Mouse (Mus musculus): ENCODE results near the gene Sept11.

Gene Sept11

GRCm38 (mm10) chr5:93172536-93172935 lies 79.3 kb downstream of the Sept11 start:
- DNase-seq (ENCODE audit: low spot score in 2 of 2): no peak

GRCm38 (mm10) chr5:93174675-93175074 lies 81.4 kb downstream of the Sept11 start:
- no peak for DNase-seq (ENCODE audit: low spot score in 2 of 2)

GRCm38 (mm10) chr5:93178616-93179015 lies 85.4 kb downstream of the Sept11 start:
- DNase-seq (ENCODE audit: low spot score in 2 of 2): no peak

- DNase-seq (ENCODE audit: low spot score in 2 of 2): no peak
Measured at GRCm38 (mm10) chr5:93180252-93180651, 87.0 kb downstream of the Sept11 start.

- DNase-seq (ENCODE audit: low spot score in 2 of 2): no peak
Measured at GRCm38 (mm10) chr5:93183311-93183710, 90.1 kb downstream of the Sept11 start.

- DNase-seq (ENCODE audit: low spot score in 2 of 2): no peak
Measured at GRCm38 (mm10) chr5:93184548-93184947, 91.3 kb downstream of the Sept11 start.

GRCm38 (mm10) chr5:93189607-93190006 lies 96.4 kb downstream of the Sept11 start:
- no peak for DNase-seq (ENCODE audit: low spot score in 2 of 2)

GRCm38 (mm10) chr5:93190428-93190827 lies 97.2 kb downstream of the Sept11 start:
- DNase-seq (ENCODE audit: low spot score in 2 of 2): no peak

- no peak for DNase-seq (ENCODE audit: low spot score in 2 of 2)
Measured at GRCm38 (mm10) chr5:93198232-93198631, 105.0 kb downstream of the Sept11 start.

- DNase-seq (ENCODE audit: low spot score in 2 of 2): no peak
Measured at GRCm38 (mm10) chr5:93201181-93201580, 107.9 kb downstream of the Sept11 start.

GRCm38 (mm10) chr5:93205371-93206108 lies 112.3 kb downstream of the Sept11 start:
- peak in 1 of 2 experiments; percentile 25 for DNase-seq (ENCODE audit: low spot score in 2 of 2)

GRCm38 (mm10) chr5:93206109-93207005 lies 113.1 kb downstream of the Sept11 start, which contains the start of the genes Ccni and 2010109A12Rik:
TSS of gene Ccni (minus strand) at chr5:93206495.
TSS of gene 2010109A12Rik (plus strand) at chr5:93206518.
- peak; percentile 96 to 97 for DNase-seq (ENCODE audit: low spot score in 2 of 2)

- peak in 1 of 2 experiments; percentile 31 for DNase-seq (ENCODE audit: low spot score in 2 of 2)
Measured at GRCm38 (mm10) chr5:93207006-93207348, 113.7 kb downstream of the Sept11 start.

- DNase-seq (ENCODE audit: low spot score in 2 of 2): no peak
Measured at GRCm38 (mm10) chr5:93207555-93207954, 114.3 kb downstream of the Sept11 start.

GRCm38 (mm10) chr5:93218375-93218774 lies 125.1 kb downstream of the Sept11 start:
- no peak for DNase-seq (ENCODE audit: low spot score in 2 of 2)

- DNase-seq (ENCODE audit: low spot score in 2 of 2): no peak
Measured at GRCm38 (mm10) chr5:93221661-93222060, 128.4 kb downstream of the Sept11 start.

- no peak for DNase-seq (ENCODE audit: low spot score in 2 of 2)
Measured at GRCm38 (mm10) chr5:93224549-93224948, 131.3 kb downstream of the Sept11 start.
